Mouse (Mus musculus): ENCODE measurements around the gene Vmn1r199.
"Not testable (repeated sequence)": the region's sequence is repeated elsewhere in the genome, so short reads cannot be mapped to it uniquely, and the experiment has no call there.

Vmn1r199 gene

DNA sequence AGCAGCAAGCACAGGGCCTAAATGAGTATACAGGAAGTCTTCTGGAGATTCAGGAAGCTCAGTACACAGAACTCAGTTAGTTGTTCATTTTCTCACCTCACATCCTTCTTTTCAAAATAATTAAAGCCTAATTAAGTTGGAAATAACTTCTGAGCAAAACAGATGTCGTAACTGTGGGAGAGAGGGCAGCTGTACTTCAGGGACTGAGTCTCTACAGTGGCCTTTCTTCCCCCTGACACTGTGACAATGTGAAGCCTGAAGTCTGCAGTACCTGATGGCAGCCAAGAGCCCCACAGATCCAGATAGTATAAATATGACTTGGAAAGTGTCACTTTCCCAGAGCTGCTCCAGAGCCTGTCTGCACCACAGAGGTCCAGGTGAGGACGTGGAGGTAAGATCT is at the start of gene Vmn1r199:
TSS of gene Vmn1r199 (plus strand) at position 301 of the 400 bp plus-strand sequence.
- no peak for DNase-seq

DNA sequence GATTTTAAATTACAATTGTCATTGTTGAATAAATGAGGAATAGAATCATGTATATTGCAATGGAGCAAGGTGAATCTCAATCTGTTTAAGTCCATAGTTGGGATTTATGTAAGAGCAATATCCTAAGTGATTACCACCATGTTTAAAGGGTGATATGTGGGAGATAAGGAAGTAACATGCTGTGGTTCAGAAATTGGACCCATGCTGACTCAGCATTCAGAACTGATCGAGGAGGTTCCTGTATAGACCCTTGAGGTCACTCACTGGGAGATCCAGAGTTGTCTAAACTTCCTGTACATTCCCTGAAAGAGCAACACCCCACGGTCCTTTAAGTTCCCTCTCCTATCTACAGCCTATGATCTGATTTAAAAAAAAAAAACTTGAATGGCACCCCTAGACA is 46.3 kb upstream of the Vmn1r199 start:
- DNase-seq, result no peak

DNA sequence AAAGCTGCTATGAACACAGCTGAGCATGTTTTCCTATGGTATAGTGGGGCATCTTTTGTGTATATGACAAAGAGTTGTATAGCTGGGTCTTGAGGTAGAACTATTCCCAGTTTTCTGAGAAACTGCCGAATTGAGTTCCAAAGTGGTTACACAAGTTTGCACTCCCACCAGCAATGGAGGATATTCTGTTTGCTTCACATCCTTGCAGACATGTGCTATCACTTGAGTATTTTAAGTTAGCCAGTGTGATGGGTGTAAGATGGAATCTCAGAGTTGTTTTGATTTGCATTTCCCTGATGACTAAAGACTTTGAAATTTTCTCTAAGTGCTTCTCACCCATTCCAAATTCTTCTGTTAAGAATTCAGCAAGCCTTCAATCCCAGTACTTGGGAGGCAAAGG is 44.1 kb upstream of the Vmn1r199 start:
- DNase-seq, result no peak

DNA sequence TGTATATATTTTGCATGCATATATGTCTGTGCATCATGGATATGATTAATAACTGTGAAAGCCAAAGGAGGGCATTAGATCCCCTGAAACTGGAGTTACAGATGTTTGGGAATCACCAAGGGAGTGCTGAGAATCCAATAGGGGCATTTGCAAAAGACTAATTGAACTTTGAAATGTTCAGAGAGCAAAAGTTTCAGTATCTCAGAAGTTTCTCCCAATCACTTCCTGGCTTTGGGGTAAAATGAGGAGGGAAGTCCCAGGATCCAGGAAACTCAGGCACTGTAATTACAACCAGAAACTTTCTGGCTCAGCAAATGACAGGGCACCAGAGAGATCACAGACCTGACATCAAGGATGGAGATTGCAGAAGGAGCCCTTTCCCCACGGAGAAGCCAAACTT is 29.6 kb upstream of the Vmn1r199 start, which contains the start of gene Vmn1r198:
TSS of gene Vmn1r198 (plus strand) at position 301 of the 400 bp plus-strand sequence.
- no peak for DNase-seq

DNA sequence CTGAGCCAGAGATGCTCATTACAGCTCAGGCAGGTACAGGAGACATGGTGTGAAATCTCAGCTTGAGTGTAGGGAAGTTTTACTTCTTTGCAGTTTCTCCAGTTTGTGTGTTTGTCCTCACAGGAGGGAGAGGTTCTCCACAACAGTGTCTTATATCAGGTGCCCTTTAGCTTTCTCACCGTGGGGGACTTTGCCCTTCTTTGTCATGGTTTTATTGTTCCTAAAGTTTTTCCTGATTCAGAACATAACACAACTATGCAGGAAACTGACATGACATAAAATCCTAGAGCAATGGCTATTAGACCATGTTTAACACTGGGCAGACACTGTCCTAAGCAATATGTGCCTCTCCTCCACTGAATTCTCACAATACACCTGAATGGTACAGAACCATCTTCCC is 28.8 kb upstream of the Vmn1r199 start:
- no peak for DNase-seq

DNA sequence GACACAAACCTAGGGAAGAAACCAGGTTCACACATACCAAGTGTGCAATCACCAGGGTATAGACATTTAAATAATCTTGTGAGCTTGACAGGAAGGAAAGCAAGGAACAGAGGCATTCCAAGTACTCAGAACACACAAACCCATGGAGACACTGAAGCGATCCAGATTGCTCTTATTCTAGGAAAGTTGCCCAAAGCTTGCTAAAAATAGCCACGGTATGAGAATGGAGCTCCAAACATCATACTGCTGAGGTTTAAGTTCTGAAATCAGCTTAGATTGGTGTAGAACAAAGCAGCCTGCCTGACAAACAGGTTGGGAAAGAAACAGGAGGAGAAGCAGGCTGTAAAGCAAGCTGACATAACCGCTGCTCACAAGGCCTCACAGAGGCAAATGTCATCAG is 1.5 kb downstream of the Vmn1r199 start:
- not testable (repeated sequence) for DNase-seq

DNA sequence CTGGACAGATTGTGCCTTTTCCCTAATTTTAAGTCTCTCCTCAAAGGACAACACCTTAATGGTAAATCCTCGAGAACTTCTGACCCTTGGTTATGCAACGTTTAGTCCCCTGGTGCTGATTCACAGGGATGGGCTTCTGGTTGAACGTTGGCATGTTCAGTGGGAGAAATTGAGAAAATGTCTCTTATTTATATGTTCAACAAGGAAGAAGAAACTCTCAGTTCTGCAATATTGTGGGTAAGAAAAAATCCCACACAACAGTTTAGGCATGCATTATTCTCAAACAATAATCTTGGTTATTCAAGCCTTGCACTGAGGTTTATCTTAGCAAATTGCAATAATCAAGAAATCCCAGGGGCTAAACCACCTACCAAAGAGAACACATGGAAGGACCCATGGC is 3.8 kb downstream of the Vmn1r199 start:
- no peak for DNase-seq

DNA sequence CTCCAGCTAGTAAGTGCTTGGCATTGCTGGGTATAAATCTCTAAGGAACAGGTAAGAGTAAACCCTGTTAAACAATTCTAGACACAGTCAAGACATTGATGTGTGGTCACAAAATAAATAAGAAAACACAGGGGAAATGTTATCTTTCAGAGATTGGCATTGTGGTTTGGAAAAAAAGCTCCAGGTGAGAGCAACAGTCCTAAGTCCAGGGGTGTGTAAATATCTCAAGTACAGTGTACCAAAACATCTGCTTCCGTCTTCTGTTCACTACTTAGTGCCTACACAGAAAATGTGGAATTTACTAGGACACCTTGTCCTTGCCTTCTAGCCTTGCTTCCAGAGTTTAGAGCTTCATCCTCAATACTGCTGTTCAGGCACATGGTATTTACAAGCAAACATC is 7.4 kb downstream of the Vmn1r199 start:
- DNase-seq, result no peak

DNA sequence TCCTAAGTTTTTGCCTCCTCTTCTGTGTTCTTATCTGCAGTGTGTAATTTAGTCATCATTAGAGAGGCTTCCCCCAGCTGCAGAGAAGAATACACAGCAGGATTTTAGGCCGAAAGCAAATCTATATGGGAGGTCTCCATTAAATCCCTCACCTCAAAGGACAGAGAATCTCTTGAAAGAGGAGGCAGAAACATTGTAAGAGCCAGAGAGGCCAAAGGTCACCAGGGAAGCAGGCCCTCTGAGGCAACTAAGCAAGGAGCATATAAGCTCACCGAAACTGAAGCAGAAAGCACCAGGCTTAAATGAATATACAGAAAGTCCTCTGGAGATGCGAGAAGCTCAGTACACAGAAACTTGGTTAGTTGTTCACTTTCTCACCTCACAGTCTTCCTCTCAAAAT is 10.5 kb downstream of the Vmn1r199 start, which contains the start of gene Vmn1r200:
TSS of gene Vmn1r200 (plus strand) at position 301 of the 400 bp plus-strand sequence.
- DNase-seq, result no peak

DNA sequence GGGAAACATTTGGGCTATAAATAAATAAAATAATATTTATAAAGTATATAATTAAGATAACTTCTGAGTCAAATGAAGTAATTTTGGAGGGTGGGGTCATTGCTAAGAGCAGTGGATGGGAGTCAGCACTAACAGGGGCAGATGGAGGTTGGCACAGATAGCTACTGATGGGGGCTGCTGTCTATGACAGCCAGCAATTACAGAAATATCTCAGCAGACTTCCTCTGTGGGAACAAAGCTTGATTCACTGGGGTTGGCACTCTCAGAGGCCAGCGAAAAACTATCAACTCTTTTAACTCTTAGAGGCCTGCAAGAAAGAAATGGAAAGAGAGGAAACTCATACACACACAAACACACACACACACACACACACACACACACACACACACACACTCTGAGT is 23.4 kb downstream of the Vmn1r199 start:
- no peak for DNase-seq
